Mouse (Mus musculus) midbrain, embryonic 14.5 days (tissue): ENCODE measurements at regions not wholly inside any gene's neighbourhood (a gene's known extent, or its start where the extent isn't known, plus 50 kb on each side); places are given as distances from the start of the nearest gene placed in this dataset.
A peak's percentile ranks its signal among the peaks of the same experiment; 100 is the strongest.

Source experiments
- ATAC-seq: fragments of 200-750 bp; cut with Nextera tagmentation; 2 replicates; pipeline ENCODE4 v1.8.0; 2017; ENCODE audit warnings: moderate number of reproducible peaks, moderate library complexity; ENCODE audit not compliant: low FRiP score, low TSS enrichment
- DNase-seq: peaks from one replicate; pipeline ENCODE4 v3.0.0-alpha.2; 2015
- H3K27ac ChIP-seq: fragments of 300-500 bp; sonication (generic); replicated peaks from 2 replicates; pipeline ENCODE4 v1.5.1; 2014; ENCODE audit warnings: mild to moderate bottlenecking, low read depth, low read length, moderate library complexity
- H3K27me3 ChIP-seq: fragments of 300-500 bp; sonication (generic); 2 replicates; pipeline ENCODE4 v1.6.1; 2014; ENCODE audit warnings: low read length, control low read depth, mixed read lengths; ENCODE audit not compliant: control insufficient read depth, insufficient read depth
- H3K36me3 ChIP-seq: fragments of 300-500 bp; sonication (generic); 2 replicates; pipeline ENCODE4 v1.6.1; 2014; ENCODE audit warnings: low read length, control low read depth; ENCODE audit not compliant: control insufficient read depth, insufficient read depth
- H3K4me1 ChIP-seq: fragments of 300-500 bp; sonication (generic); 2 replicates; pipeline ENCODE4 v1.6.1; 2014; ENCODE audit warnings: mild to moderate bottlenecking, antibody characterized with exemption, low read length, control low read depth; ENCODE audit not compliant: control insufficient read depth, insufficient read depth
- H3K4me2 ChIP-seq: fragments of 300-500 bp; sonication (generic); 2 replicates; pipeline ENCODE4 v1.6.1; 2014; ENCODE audit warnings: mild to moderate bottlenecking, low read length, moderate library complexity
- H3K4me3 ChIP-seq: fragments of 300-500 bp; sonication (generic); replicated peaks from 2 replicates; pipeline ENCODE4 v1.5.1; 2014; ENCODE audit warnings: low read depth, low read length
- H3K9ac ChIP-seq: fragments of 300-500 bp; sonication (generic); replicated peaks from 2 replicates; pipeline ENCODE4 v1.6.1; 2014; ENCODE audit warnings: mild to moderate bottlenecking, low read length, moderate library complexity
- H3K9me3 ChIP-seq: fragments of 300-500 bp; sonication (generic); 2 replicates; pipeline ENCODE4 v1.6.1; 2016; ENCODE audit warnings: low read length, control low read depth, mixed read lengths; ENCODE audit not compliant: control insufficient read depth
- WGBS: fragments of 180-500 bp; shearing (Covaris S2); extraction: QIAGEN DNeasy Blood & Tissue Kit; methylation state at CpG from one replicate; pipeline ENCODE4 v1.1.7; 2014; 5-methylcytosine and 5-hydroxymethylcytosine counted together

- Histone ChIP-seq H3K27me3 (no peaks in the 10 kb centered on the region), H3K9ac (no peak overlapping the region), H3K4me1 (no peaks in the 10 kb centered on the region), H3K4me3 (no peak overlapping the region), H3K27ac (no peak overlapping the region), H3K36me3 (no peaks in the 10 kb centered on the region), H3K9me3 (no peaks in the 10 kb centered on the region), H3K4me2 (no peak overlapping the region)
- ATAC-seq: no peak
- WGBS: 87% methylated on average over 7 of the region's 7 CpGs
- no peak for DNase-seq
Observed at GRCm38 (mm10) chr14:115028011-115028410, 64.0 kb upstream of the Gpc5 start.

- DNase-seq (no peak), ATAC-seq (no peak)
- Histone ChIP-seq H3K9me3 (no peaks in the 10 kb centered on the region), H3K27me3 (no peaks in the 10 kb centered on the region), H3K4me1 (no peaks in the 10 kb centered on the region), H3K27ac (no peak overlapping the region), H3K4me3 (no peak overlapping the region), H3K36me3 (no peaks in the 10 kb centered on the region), H3K4me2 (no peak overlapping the region), H3K9ac (no peak overlapping the region)
- 66% methylated on average over 4 of the region's 4 CpGs for WGBS
Observed at GRCm38 (mm10) chr14:115031734-115032133, 60.3 kb upstream of the Gpc5 start.

- Histone ChIP-seq H3K4me1 (no peaks in the 10 kb centered on the region), H3K4me2 (no peak overlapping the region), H3K4me3 (no peak overlapping the region), H3K27ac (no peak overlapping the region), H3K36me3 (no peaks in the 10 kb centered on the region), H3K9ac (no peak overlapping the region), H3K27me3 (no peaks in the 10 kb centered on the region), H3K9me3 (no peaks in the 10 kb centered on the region)
- DNase-seq (no peak), ATAC-seq (no peak)
- WGBS: 95% methylated on average over 5 of the region's 5 CpGs
Observed at GRCm38 (mm10) chr14:115033375-115033969, 58.5 kb upstream of the Gpc5 start.

GRCm38 (mm10) chr14:115034718-115035437 lies 57.1 kb upstream of the Gpc5 start:
- Histone ChIP-seq H3K4me1 (no peaks in the 10 kb centered on the region), H3K27me3 (peaks cover 4% of the 10 kb centered on the region; the same call in 1 of the 2 replicates), H3K9me3 (no peaks in the 10 kb centered on the region), H3K4me2 (no peak overlapping the region), H3K36me3 (no peaks in the 10 kb centered on the region), H3K4me3 (no peak overlapping the region), H3K9ac (no peak overlapping the region), H3K27ac (no peak overlapping the region)
- 92% methylated on average over 10 of the region's 10 CpGs for WGBS
- ATAC-seq: no peak
- DNase-seq: no peak

- Histone ChIP-seq H3K4me3 (no peak overlapping the region), H3K36me3 (no peaks in the 10 kb centered on the region), H3K4me1 (no peaks in the 10 kb centered on the region), H3K27me3 (peaks cover 4% of the 10 kb centered on the region; the same call in 1 of the 2 replicates), H3K9me3 (no peaks in the 10 kb centered on the region), H3K9ac (no peak overlapping the region), H3K4me2 (no peak overlapping the region), H3K27ac (no peak overlapping the region)
- DNase-seq (peak; percentile 26), ATAC-seq (no peak)
- WGBS: 16% methylated on average over 5 of the region's 5 CpGs
Observed at GRCm38 (mm10) chr14:115037086-115037793, 54.8 kb upstream of the Gpc5 start.

- no peak for DNase-seq
- Histone ChIP-seq H3K27ac (no peak overlapping the region), H3K9me3 (no peaks in the 10 kb centered on the region), H3K27me3 (peaks cover 4% of the 10 kb centered on the region; the same call in 1 of the 2 replicates), H3K4me3 (no peak overlapping the region), H3K4me2 (no peak overlapping the region), H3K4me1 (peaks cover 12% of the 10 kb centered on the region), H3K9ac (no peak overlapping the region), H3K36me3 (peaks cover 9% of the 10 kb centered on the region)
- no peak for ATAC-seq
- WGBS: 49% methylated on average over 5 of the region's 5 CpGs
Observed at GRCm38 (mm10) chr14:115038788-115039187, 53.2 kb upstream of the Gpc5 start.

GRCm38 (mm10) chr14:115039524-115039923 lies 52.5 kb upstream of the Gpc5 start:
- DNase-seq (no peak), ATAC-seq (no peak)
- Histone ChIP-seq H3K9me3 (no peaks in the 10 kb centered on the region), H3K4me2 (no peak overlapping the region), H3K9ac (no peak overlapping the region), H3K27ac (no peak overlapping the region), H3K27me3 (peaks cover 4% of the 10 kb centered on the region; the same call in 1 of the 2 replicates), H3K36me3 (peaks cover 16% of the 10 kb centered on the region), H3K4me3 (no peak overlapping the region), H3K4me1 (peaks cover 18% of the 10 kb centered on the region)
- WGBS: 67% methylated on average over 5 of the region's 5 CpGs

- Histone ChIP-seq H3K9me3 (no peaks in the 10 kb centered on the region), H3K27ac (peak overlapping the region; percentile 97; the same call in 1 of the 2 replicates), H3K9ac (peak overlapping the region; percentile 98), H3K4me1 (peaks cover 18% of the 10 kb centered on the region), H3K4me3 (peak overlapping the region; percentile 91), H3K36me3 (peaks cover 21% of the 10 kb centered on the region), H3K4me2 (peak overlapping the region; percentile 85), H3K27me3 (peaks cover 4% of the 10 kb centered on the region; the same call in 1 of the 2 replicates)
- 2% methylated on average over 30 of the region's 30 CpGs for WGBS
- DNase-seq (no peak), ATAC-seq (peak; percentile 10; the same call in 1 of the 2 replicates)
Observed at GRCm38 (mm10) chr14:115040091-115040571, 51.9 kb upstream of the Gpc5 start.
